Comparison of ENCODE assay signal across 8 mouse cellular contexts in the genomic region with DNA sequence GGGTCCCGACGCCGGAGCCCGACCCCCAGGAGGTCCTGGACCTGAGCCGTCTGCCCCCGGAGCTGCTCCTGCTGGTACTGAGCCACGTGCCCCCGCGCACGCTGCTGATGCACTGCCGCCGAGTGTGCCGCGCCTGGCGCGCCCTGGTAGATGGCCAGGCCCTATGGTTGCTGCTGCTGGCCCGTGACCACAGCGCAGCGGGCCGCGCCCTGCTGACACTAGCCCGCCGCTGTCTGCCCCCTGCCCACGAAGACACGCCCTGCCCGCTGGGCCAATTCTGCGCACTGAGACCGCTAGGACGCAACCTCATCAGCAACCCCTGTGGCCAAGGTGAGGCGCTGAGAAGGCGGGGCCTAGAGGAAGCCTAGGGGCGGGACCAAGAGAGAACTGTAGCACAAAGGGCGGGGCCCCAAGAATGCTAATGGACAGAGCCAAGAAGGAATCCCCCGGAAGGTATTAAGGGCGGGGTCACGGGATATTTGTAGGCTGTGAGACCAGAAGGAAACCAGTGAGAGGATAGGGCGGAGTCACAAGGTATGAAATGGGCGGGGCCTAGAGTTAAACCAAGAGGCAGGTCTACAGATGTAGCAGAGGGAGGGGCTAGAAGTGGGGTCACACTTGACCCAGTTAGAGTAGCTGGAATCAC. TPM values are rescaled to one million over a fixed set of nuclear protein-coding genes. Genes with fewer than 3 reads are reported as not detected.
DNase-seq lines count a peak whose midpoint lies in the region; ATAC-seq and TF ChIP-seq lines count a peak whose summit lies in the region.

No protein-coding gene starts in this region.

- peaks cover 19% of the 10 kb centered on the region for H3K4me1 ChIP-seq in embryonic facial prominence, embryonic 15.5 days
- H3K4me1 ChIP-seq in heart, embryonic 12.5 days (replicated peaks) = no peaks in the 10 kb centered on the region
- no peaks in the 10 kb centered on the region for H3K4me1 ChIP-seq in kidney, postnatal 0 days (replicated peaks; ENCODE audit: insufficient read depth, low read length)
- H3K4me1 ChIP-seq in liver, adult 2 months (ENCODE audit: control insufficient read depth, insufficient read depth, low read length) = no peaks in the 10 kb centered on the region

- WGBS in embryonic facial prominence, embryonic 15.5 days = under 1% methylated on average over 38 of the region's 38 CpGs
- WGBS in heart, embryonic 12.5 days = 1% methylated on average over 37 of the region's 38 CpGs
- WGBS in kidney, postnatal 0 days = 1% methylated on average over 38 of the region's 38 CpGs
- WGBS in liver, adult 2 months = 2% methylated on average over 38 of the region's 38 CpGs

- ATAC-seq in embryonic facial prominence, embryonic 15.5 days (ENCODE audit: insufficient number of reproducible peaks, low FRiP score, low TSS enrichment, low read depth) = peak; percentile 80
- peak; percentile 77 for ATAC-seq in heart, embryonic 12.5 days (ENCODE audit: insufficient number of reproducible peaks, low FRiP score)
- ATAC-seq in kidney, postnatal 0 days (replicated peaks; ENCODE audit: low FRiP score, low read depth) = peak; percentile 92
- peak; percentile 78 for ATAC-seq in monocyte, adult 5-6 weeks (replicated peaks; ENCODE audit: insufficient number of reproducible peaks, low FRiP score, low TSS enrichment, poor library complexity, severe bottlenecking)

- no peaks in the 10 kb centered on the region for H3K79me2 ChIP-seq in liver, adult 2 months (ENCODE audit: control insufficient read depth, insufficient read depth, low read length)

- H3K36me3 ChIP-seq in embryonic facial prominence, embryonic 15.5 days = no peaks in the 10 kb centered on the region
- H3K36me3 ChIP-seq in heart, embryonic 12.5 days = no peaks in the 10 kb centered on the region
- no peaks in the 10 kb centered on the region for H3K36me3 ChIP-seq in kidney, postnatal 0 days (ENCODE audit: insufficient read depth, low read length)
- no peaks in the 10 kb centered on the region for H3K36me3 ChIP-seq in liver, adult 2 months (ENCODE audit: control insufficient read depth, insufficient read depth, low read length)

- peak overlapping the region; percentile 42 for H3K9ac ChIP-seq in embryonic facial prominence, embryonic 15.5 days
- peak overlapping the region; percentile 52 for H3K9ac ChIP-seq in heart, embryonic 12.5 days
- H3K9ac ChIP-seq in kidney, postnatal 0 days (ENCODE audit: low read depth, low read length) = peak overlapping the region; percentile 56
- H3K9ac ChIP-seq in liver, adult 2 months (ENCODE audit: low read depth, low read length) = peak overlapping the region; percentile 45

- H3K9me3 ChIP-seq in embryonic facial prominence, embryonic 15.5 days (replicated peaks) = no peaks in the 10 kb centered on the region
- no peaks in the 10 kb centered on the region for H3K9me3 ChIP-seq in heart, embryonic 12.5 days (replicated peaks)
- no peaks in the 10 kb centered on the region for H3K9me3 ChIP-seq in kidney, postnatal 0 days (replicated peaks; ENCODE audit: low read length)

- 0 out of 2 replicates have a peak, but pooled peaks have one; percentile 8 for TF ChIP-seq CTCF in kidney, postnatal 0 days (IDR thresholded peaks at IDR 0.05; ENCODE audit: low read depth)
- no peak for TF ChIP-seq CTCF in liver, adult 2 months (IDR thresholded peaks at IDR 0.05; ENCODE audit: low read depth, low read length)

- no peak overlapping the region for H3K27ac ChIP-seq in embryonic facial prominence, embryonic 15.5 days (replicated peaks)
- H3K27ac ChIP-seq in heart, embryonic 12.5 days (ENCODE audit: poor library complexity, severe bottlenecking) = no peak overlapping the region
- peak overlapping the region; percentile 34; the same call in 1 of the 2 replicates for H3K27ac ChIP-seq in kidney, postnatal 0 days
- H3K27ac ChIP-seq in liver, adult 2 months (replicated peaks; ENCODE audit: insufficient read depth, low read depth, low read length) = no peak overlapping the region

- no peak for TF ChIP-seq POLR2A in liver, adult 2 months (IDR thresholded peaks at IDR 0.05; ENCODE audit: extremely low read depth, insufficient read depth, low read length)

- H3K4me2 ChIP-seq in embryonic facial prominence, embryonic 15.5 days (replicated peaks) = peak overlapping the region; percentile 92
- H3K4me2 ChIP-seq in heart, embryonic 12.5 days = peak overlapping the region; percentile 83
- peak overlapping the region; percentile 88 for H3K4me2 ChIP-seq in kidney, postnatal 0 days (ENCODE audit: low read length)

- H3K27me3 ChIP-seq in embryonic facial prominence, embryonic 15.5 days = no peaks in the 10 kb centered on the region
- H3K27me3 ChIP-seq in heart, embryonic 12.5 days (replicated peaks) = peaks cover 18% of the 10 kb centered on the region
- no peaks in the 10 kb centered on the region for H3K27me3 ChIP-seq in kidney, postnatal 0 days (ENCODE audit: insufficient read depth, low read length)
- H3K27me3 ChIP-seq in liver, adult 2 months (ENCODE audit: control insufficient read depth, insufficient read depth, low read length) = peaks cover 9% of the 10 kb centered on the region

- peak; percentile 79 for DNase-seq in A20 (ENCODE audit: low read depth, low spot score)
- peak; percentile 98 for DNase-seq in brain, adult 2 months (ENCODE audit: low read depth, low spot score)
- peak; percentile 91 for DNase-seq in kidney, postnatal 0 days (ENCODE audit: low spot score)
- DNase-seq in liver, adult 2 months (ENCODE audit: extremely low read depth, low read depth, low spot score) = no peak
- peak; percentile 77 to 86 for DNase-seq in spleen, postnatal 36 days (ENCODE audit: low spot score in 2 of 2)

- peak overlapping the region; percentile 56 for H3K4me3 ChIP-seq in embryonic facial prominence, embryonic 15.5 days (replicated peaks)
- H3K4me3 ChIP-seq in heart, embryonic 12.5 days = peak overlapping the region; percentile 51
- H3K4me3 ChIP-seq in kidney, postnatal 0 days (replicated peaks; ENCODE audit: low read depth, low read length) = peak overlapping the region; percentile 46
- peak overlapping the region; percentile 55; the same call in 1 of the 2 replicates for H3K4me3 ChIP-seq in liver, adult 2 months (ENCODE audit: insufficient read depth, low read depth, low read length)

RNA-seq across cellular contexts. Expression of a gene that starts 0.8 kb away (rescaled TPM):
- 8.8 and 9.1 TPM in 2 replicates for polyA plus RNA-seq in embryonic facial prominence, embryonic 15.5 days (2015; fragmentation: Nextera tagmentation; extraction: Ambion mirVana)
- 3.4 and 4.7 TPM in 2 replicates for polyA plus RNA-seq in heart, embryonic 12.5 days (2016; fragmentation: Nextera tagmentation; extraction: Ambion mirVana)
- 3.9 and 4.1 TPM in 2 replicates for polyA plus RNA-seq in kidney, postnatal 0 days (2015; fragmentation: Nextera tagmentation; extraction: Ambion mirVana)
- total RNA-seq in liver, adult 2 months (2014; rRNA removed) = not detected in 2 replicates
- polyA plus RNA-seq in liver, adult 2 months (2012; rRNA removed) = 0.16 and 0.19 TPM in 2 replicates
- 0.64 to 1.3 TPM (median 0.87 TPM) in 3 replicates for total RNA-seq in monocyte, adult 5-6 weeks (2017)

RNA-seq across cellular contexts. Expression of a gene that starts 23.2 kb away (rescaled TPM):
- polyA plus RNA-seq in embryonic facial prominence, embryonic 15.5 days (2015; fragmentation: Nextera tagmentation; extraction: Ambion mirVana) = 29.1 and 32.3 TPM in 2 replicates
- polyA plus RNA-seq in heart, embryonic 12.5 days (2016; fragmentation: Nextera tagmentation; extraction: Ambion mirVana) = 9.9 and 10.4 TPM in 2 replicates
- 7.0 and 8.0 TPM in 2 replicates for polyA plus RNA-seq in kidney, postnatal 0 days (2015; fragmentation: Nextera tagmentation; extraction: Ambion mirVana)
- total RNA-seq in liver, adult 2 months (2014; rRNA removed) = 0.46 and 0.60 TPM in 2 replicates
- 0.53 and 1.0 TPM in 2 replicates for polyA plus RNA-seq in liver, adult 2 months (2012; rRNA removed)
- 4.9 TPM in 1 of 3 replicates, not detected in the others for total RNA-seq in monocyte, adult 5-6 weeks (2017)

RNA-seq across cellular contexts. Expression of a gene that starts 48.2 kb away (rescaled TPM):
- 122 and 124 TPM in 2 replicates for polyA plus RNA-seq in embryonic facial prominence, embryonic 15.5 days (2015; fragmentation: Nextera tagmentation; extraction: Ambion mirVana)
- polyA plus RNA-seq in heart, embryonic 12.5 days (2016; fragmentation: Nextera tagmentation; extraction: Ambion mirVana) = 116 TPM in 2 replicates
- 143 and 151 TPM in 2 replicates for polyA plus RNA-seq in kidney, postnatal 0 days (2015; fragmentation: Nextera tagmentation; extraction: Ambion mirVana)
- 66.0 and 70.3 TPM in 2 replicates for total RNA-seq in liver, adult 2 months (2014; rRNA removed)
- polyA plus RNA-seq in liver, adult 2 months (2012; rRNA removed) = 98.0 and 103 TPM in 2 replicates
- 31.4 to 44.6 TPM (median 33.7 TPM) in 3 replicates for total RNA-seq in monocyte, adult 5-6 weeks (2017)

RNA-seq across cellular contexts. Expression of a gene that starts 48.3 kb away (rescaled TPM):
- 21.9 and 25.3 TPM in 2 replicates for polyA plus RNA-seq in embryonic facial prominence, embryonic 15.5 days (2015; fragmentation: Nextera tagmentation; extraction: Ambion mirVana)
- polyA plus RNA-seq in heart, embryonic 12.5 days (2016; fragmentation: Nextera tagmentation; extraction: Ambion mirVana) = 23.2 and 27.3 TPM in 2 replicates
- polyA plus RNA-seq in kidney, postnatal 0 days (2015; fragmentation: Nextera tagmentation; extraction: Ambion mirVana) = 20.2 and 21.5 TPM in 2 replicates
- total RNA-seq in liver, adult 2 months (2014; rRNA removed) = 4.6 and 6.4 TPM in 2 replicates
- polyA plus RNA-seq in liver, adult 2 months (2012; rRNA removed) = 21.9 and 25.3 TPM in 2 replicates
- 2.7 to 8.8 TPM (median 3.8 TPM) in 3 replicates for total RNA-seq in monocyte, adult 5-6 weeks (2017)
